Mouse (Mus musculus) spleen, adult 2 months (tissue): ENCODE measurements around the gene Dagla.

Source experiments
- CTCF ChIP-seq: fragments of 200-500 bp; IDR thresholded peaks from 2 replicates; pipeline ENCODE4 v1.5.1; 2011; ENCODE audit warnings: mild to moderate bottlenecking, inconsistent platforms; ENCODE audit not compliant: insufficient read depth, insufficient read length, insufficient replicate concordance; ENCODE audit errors: extremely low read depth
- POLR2A ChIP-seq: fragments of 200-500 bp; IDR thresholded peaks from 2 replicates; pipeline ENCODE4 v1.6.1; 2011; ENCODE audit warnings: low read depth, low read length, inconsistent platforms

- no peak for TF ChIP-seq CTCF
- TF ChIP-seq POLR2A, result no peak
Measured at GRCm38 (mm10) chr19:10297041-10297503, 7.6 kb downstream of the Dagla start.
